Mouse (Mus musculus): ENCODE measurements at regions not wholly inside any gene's neighbourhood (a gene's known extent, or its start where the extent isn't known, plus 50 kb on each side); places are given as distances from the start of the nearest gene placed in this dataset.

- TF ChIP-seq CTCF (IDR thresholded peaks at IDR 0.05; ENCODE audit: low read depth): no peak
- TF ChIP-seq EP300 (IDR thresholded peaks at IDR 0.05; ENCODE audit: low read depth): no peak
These were observed 287.5 kb upstream of the Zfp703 start for GRCm38 (mm10) chr8:26689479-26690177.
